Mouse (Mus musculus): ENCODE measurements around the gene Fam57a.
A peak's percentile ranks its signal among the peaks of the same experiment; 100 is the strongest.

Gene Fam57a

DNA sequence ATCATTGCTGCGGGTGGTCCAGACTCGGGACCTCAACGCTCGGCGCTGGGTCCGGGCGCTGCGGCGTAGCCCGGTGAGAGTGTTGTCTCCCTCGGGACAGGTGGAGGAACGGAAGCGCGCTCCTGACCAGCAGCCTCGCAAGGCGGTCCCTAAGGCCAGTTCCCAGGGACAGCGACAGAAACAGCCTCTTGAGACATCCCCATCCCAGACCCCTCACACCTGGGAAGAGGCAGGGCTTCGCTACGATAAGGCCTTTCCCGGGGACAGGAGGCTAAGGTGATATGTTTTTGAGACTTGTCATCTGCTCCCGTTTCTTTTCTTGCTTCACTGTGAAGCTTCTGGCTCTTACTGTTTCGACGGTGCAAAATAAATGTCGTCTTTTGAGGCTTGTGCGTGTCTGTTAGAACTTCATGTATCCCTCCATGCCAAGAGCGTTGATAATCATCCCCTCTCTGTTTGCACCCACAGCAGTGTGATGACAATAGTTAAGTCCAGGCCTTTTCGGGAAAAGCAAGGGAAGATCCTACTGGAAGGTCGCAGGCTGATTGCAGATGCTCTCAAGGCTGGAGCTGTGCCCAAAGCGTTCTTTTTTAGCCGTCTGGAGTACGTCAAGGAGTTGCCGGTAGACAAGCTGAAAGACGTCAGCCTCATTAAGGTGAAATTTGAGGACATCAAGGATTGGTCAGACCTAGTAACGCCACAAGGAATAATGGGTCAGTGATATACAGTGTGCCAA, 64.5 kb downstream of the Fam57a start:
- no peak for DNase-seq (ENCODE audit: low spot score)

DNA sequence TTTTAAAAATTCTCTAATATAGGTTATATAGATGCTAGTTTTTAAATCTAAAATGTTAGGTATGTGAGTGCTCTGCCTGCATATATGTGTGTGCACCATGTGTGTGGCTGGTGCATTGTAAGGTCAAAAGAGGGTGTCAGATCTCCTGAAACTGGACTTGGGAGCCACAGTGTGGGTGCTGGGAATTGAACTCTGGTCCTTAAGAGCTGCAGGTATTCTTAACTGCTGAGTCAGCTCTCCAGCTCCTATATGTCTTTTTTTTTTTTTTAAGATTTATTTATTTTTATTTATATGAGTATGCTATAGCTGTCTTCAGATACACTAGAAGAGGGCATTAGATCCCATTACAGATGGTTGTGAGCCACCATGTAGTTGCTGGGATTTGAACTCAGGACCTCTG, 67.0 kb downstream of the Fam57a start:
- no peak for DNase-seq (ENCODE audit: low spot score)

- no peak for DNase-seq (ENCODE audit: low spot score)
These were observed 67.8 kb downstream of the Fam57a start for GRCm38 (mm10) chr11:76247239-76247638.

GRCm38 (mm10) chr11:76252036-76252435, 72.6 kb downstream of the Fam57a start:
- DNase-seq (ENCODE audit: low spot score), result no peak

- peak; percentile 59 for DNase-seq (ENCODE audit: low spot score)
These were observed 73.9 kb downstream of the Fam57a start for GRCm38 (mm10) chr11:76253145-76253917.

- no peak for DNase-seq (ENCODE audit: low spot score)
These were observed 74.4 kb downstream of the Fam57a start for GRCm38 (mm10) chr11:76253918-76254264.

DNA sequence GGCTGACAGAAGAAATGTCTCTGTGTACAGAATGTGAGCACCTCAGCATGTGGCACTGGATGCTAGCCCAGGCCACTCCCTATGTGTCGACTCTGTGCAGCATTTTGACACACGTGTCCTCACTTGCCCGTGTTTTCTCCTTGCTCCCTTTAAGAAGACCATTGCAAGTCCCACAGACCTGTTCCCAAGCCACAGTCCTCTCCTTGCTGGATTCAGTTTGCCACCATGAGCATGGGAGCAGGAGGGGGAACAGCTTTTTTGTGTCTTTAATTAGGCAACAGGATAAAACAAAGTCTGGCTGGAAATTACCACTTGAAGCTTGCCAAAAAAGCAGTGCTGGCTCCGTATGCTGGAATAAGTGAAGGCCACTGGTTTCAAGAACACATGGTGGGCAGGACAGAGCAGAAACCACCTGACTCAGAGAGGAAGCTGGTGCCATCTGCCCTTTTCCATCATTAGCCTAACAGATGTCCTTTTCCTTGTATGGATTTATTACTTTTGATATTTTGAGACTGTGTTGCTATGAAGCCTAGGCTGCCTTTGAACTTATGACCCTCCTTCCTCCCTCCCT, 76.0 kb downstream of the Fam57a start:
- no peak for DNase-seq (ENCODE audit: low spot score)

- no peak for DNase-seq (ENCODE audit: low spot score)
These were observed 76.7 kb downstream of the Fam57a start for GRCm38 (mm10) chr11:76256129-76256528.

GRCm38 (mm10) chr11:76257386-76257785, 77.9 kb downstream of the Fam57a start:
- DNase-seq (ENCODE audit: low spot score), result no peak

- no peak for DNase-seq (ENCODE audit: low spot score)
These were observed 79.0 kb downstream of the Fam57a start for GRCm38 (mm10) chr11:76258511-76258910.

- DNase-seq (ENCODE audit: low spot score), result no peak
These were observed 81.0 kb downstream of the Fam57a start for GRCm38 (mm10) chr11:76260208-76261050.

- DNase-seq (ENCODE audit: low spot score), result no peak
These were observed 81.8 kb downstream of the Fam57a start for GRCm38 (mm10) chr11:76261224-76261623.

GRCm38 (mm10) chr11:76262611-76263351, 83.3 kb downstream of the Fam57a start:
- no peak for DNase-seq (ENCODE audit: low spot score)
